In the genomic region with DNA sequence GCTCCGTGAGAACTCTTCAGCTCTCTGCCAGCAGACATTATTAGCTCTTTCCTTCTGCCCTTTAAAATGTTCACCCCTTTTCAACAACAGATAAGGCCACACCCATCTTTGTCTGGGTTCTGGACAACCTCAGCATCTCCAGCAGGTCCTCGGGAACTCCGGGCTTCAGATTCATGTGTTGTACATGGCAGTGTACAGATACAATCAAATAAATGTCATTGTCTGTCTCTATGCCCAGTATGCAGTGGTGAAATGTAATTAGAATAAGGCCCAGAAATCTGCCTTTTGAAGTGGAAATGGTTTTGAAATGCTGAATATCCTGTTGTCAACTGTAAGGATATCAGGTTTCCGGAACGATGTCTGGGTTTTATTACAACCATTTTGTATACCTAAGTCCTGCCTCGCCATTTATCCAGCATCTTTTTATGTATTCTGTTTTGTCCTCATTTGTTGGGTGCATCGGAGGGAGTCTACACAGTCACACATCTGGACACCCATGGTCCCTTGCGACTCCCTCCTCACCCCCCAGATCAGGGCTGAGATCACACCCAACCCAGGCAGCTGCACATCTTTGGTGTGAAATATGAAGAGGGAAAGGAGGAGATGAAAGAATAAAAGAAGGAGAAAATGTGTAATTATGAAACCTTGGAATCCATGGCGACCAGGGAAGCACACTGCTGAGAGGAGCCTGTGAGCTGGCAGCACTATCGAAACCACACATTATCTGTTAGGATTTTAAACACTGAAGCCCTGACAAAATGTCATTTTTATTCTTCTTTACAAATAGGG, we compare ENCODE assay signal across 12 mouse cellular contexts.
DNase-seq lines count a peak whose midpoint lies in the region; ATAC-seq lines count a peak whose summit lies in the region.
"Had no signal": no experiment of that assay in that cellular context is flagged by ENCODE, and none has a peak within 500 bp of the region (broad histone marks: within the 10 kb centered on the region; RNA-seq: fewer than 3 reads in every experiment).

No protein-coding gene starts in this region.

- no peak for ATAC-seq in embryonic facial prominence, embryonic 11.5 days (replicated peaks; ENCODE audit: insufficient number of reproducible peaks, low FRiP score, low TSS enrichment, low read depth)
- ATAC-seq in hindbrain, embryonic 16.5 days = peak; percentile 84
- no peak for ATAC-seq in neural tube, embryonic 14.5 days (ENCODE audit: low read depth)
- ATAC-seq in erythroblast, adult 5-6 weeks (replicated peaks; ENCODE audit: low FRiP score, poor library complexity, severe bottlenecking) = no peak
- no peak for ATAC-seq in kidney, embryonic 15.5 days (replicated peaks; ENCODE audit: low FRiP score)

- DNase-seq in embryonic facial prominence, embryonic 11.5 days (ENCODE audit: low spot score) = peak; percentile 68
- no peak for DNase-seq in forebrain, embryonic 10.5 days (ENCODE audit: extremely low spot score, low spot score)
- no peak for DNase-seq in spleen, postnatal 36 days (ENCODE audit: low spot score in 2 of 2)
- DNase-seq: gastrocnemius, postnatal 36 days; heart, postnatal 4 days; kidney, postnatal 25 days; lung, adult 18-20 months had no signal

- 0 out of 2 replicates have a peak overlapping the region, but pooled peaks have one; percentile 3 for H3K27ac ChIP-seq in embryonic facial prominence, embryonic 11.5 days (replicated peaks; ENCODE audit: low read depth, low read length)
- peak overlapping the region; percentile 48 for H3K27ac ChIP-seq in forebrain, embryonic 10.5 days
- peak overlapping the region; percentile 80 for H3K27ac ChIP-seq in hindbrain, embryonic 16.5 days (ENCODE audit: low read depth, low read length)
- H3K27ac ChIP-seq in neural tube, embryonic 14.5 days (ENCODE audit: low read depth, low read length) = peak overlapping the region; percentile 69
- H3K27ac ChIP-seq in kidney, embryonic 15.5 days = no peak overlapping the region
- H3K27ac ChIP-seq: limb, embryonic 10.5 days had no signal

- H3K9ac ChIP-seq in embryonic facial prominence, embryonic 11.5 days (replicated peaks; ENCODE audit: low read length) = no peak overlapping the region
- H3K9ac ChIP-seq in hindbrain, embryonic 16.5 days (ENCODE audit: low read depth, low read length) = no peak overlapping the region
- H3K9ac ChIP-seq in neural tube, embryonic 14.5 days (replicated peaks; ENCODE audit: low read depth, low read length) = no peak overlapping the region; the same call in 1 of the 2 replicates
- no peak overlapping the region for H3K9ac ChIP-seq in kidney, embryonic 15.5 days

- H3K36me3 ChIP-seq in embryonic facial prominence, embryonic 11.5 days (replicated peaks; ENCODE audit: control insufficient read depth, insufficient read depth, low read depth, low read length) = no peaks in the 10 kb centered on the region
- H3K36me3 ChIP-seq in forebrain, embryonic 10.5 days (replicated peaks) = no peaks in the 10 kb centered on the region
- H3K36me3 ChIP-seq in hindbrain, embryonic 16.5 days (ENCODE audit: control insufficient read depth, insufficient read depth, low read length) = no peaks in the 10 kb centered on the region
- H3K36me3 ChIP-seq in neural tube, embryonic 14.5 days (ENCODE audit: control insufficient read depth, insufficient read depth, low read length) = no peaks in the 10 kb centered on the region
- H3K36me3 ChIP-seq in kidney, embryonic 15.5 days = no peaks in the 10 kb centered on the region
- H3K36me3 ChIP-seq: limb, embryonic 10.5 days had no signal

- H3K4me1 ChIP-seq in embryonic facial prominence, embryonic 11.5 days (ENCODE audit: control insufficient read depth, insufficient read depth, low read length) = no peaks in the 10 kb centered on the region; the same call in 1 of the 2 replicates
- H3K4me1 ChIP-seq in forebrain, embryonic 10.5 days = peaks cover 21% of the 10 kb centered on the region
- peaks cover 17% of the 10 kb centered on the region for H3K4me1 ChIP-seq in hindbrain, embryonic 16.5 days (ENCODE audit: control insufficient read depth, insufficient read depth, low read depth, low read length)
- H3K4me1 ChIP-seq in neural tube, embryonic 14.5 days (ENCODE audit: control insufficient read depth, insufficient read depth, low read length) = peaks cover 15% of the 10 kb centered on the region
- H3K4me1 ChIP-seq in kidney, embryonic 15.5 days = no peaks in the 10 kb centered on the region

- H3K27me3 ChIP-seq in embryonic facial prominence, embryonic 11.5 days (ENCODE audit: control insufficient read depth, insufficient read depth, low read length) = no peaks in the 10 kb centered on the region
- H3K27me3 ChIP-seq in forebrain, embryonic 10.5 days (ENCODE audit: poor library complexity, severe bottlenecking) = no peaks in the 10 kb centered on the region
- H3K27me3 ChIP-seq in hindbrain, embryonic 16.5 days (replicated peaks; ENCODE audit: control insufficient read depth, insufficient read depth, low read length) = no peaks in the 10 kb centered on the region
- no peaks in the 10 kb centered on the region for H3K27me3 ChIP-seq in neural tube, embryonic 14.5 days (ENCODE audit: control insufficient read depth, insufficient read depth, low read length)
- H3K27me3 ChIP-seq in kidney, embryonic 15.5 days = no peaks in the 10 kb centered on the region

- WGBS in embryonic facial prominence, embryonic 11.5 days = 49% methylated on average over 10 of the region's 10 CpGs
- WGBS in forebrain, embryonic 10.5 days = 72% methylated on average over 10 of the region's 10 CpGs
- WGBS in hindbrain, embryonic 16.5 days = 35% methylated on average over 10 of the region's 10 CpGs
- WGBS in neural tube, embryonic 14.5 days = 48% methylated on average over 10 of the region's 10 CpGs
- 64% methylated on average over 10 of the region's 10 CpGs for WGBS in kidney, embryonic 15.5 days

- H3K9me3 ChIP-seq in embryonic facial prominence, embryonic 11.5 days (replicated peaks; ENCODE audit: control insufficient read depth, low read length) = no peaks in the 10 kb centered on the region
- H3K9me3 ChIP-seq in forebrain, embryonic 10.5 days = no peaks in the 10 kb centered on the region
- no peaks in the 10 kb centered on the region for H3K9me3 ChIP-seq in hindbrain, embryonic 16.5 days (ENCODE audit: control insufficient read depth, low read length)
- H3K9me3 ChIP-seq in neural tube, embryonic 14.5 days (ENCODE audit: control insufficient read depth, low read length) = no peaks in the 10 kb centered on the region
- H3K9me3 ChIP-seq in kidney, embryonic 15.5 days (replicated peaks) = no peaks in the 10 kb centered on the region
- H3K9me3 ChIP-seq: limb, embryonic 10.5 days had no signal

- no peak overlapping the region for H3K4me2 ChIP-seq in embryonic facial prominence, embryonic 11.5 days (ENCODE audit: low read depth, low read length)
- 0 out of 2 replicates have a peak overlapping the region, but pooled peaks have one; percentile 8 for H3K4me2 ChIP-seq in hindbrain, embryonic 16.5 days (ENCODE audit: low read length)
- H3K4me2 ChIP-seq in neural tube, embryonic 14.5 days (ENCODE audit: low read depth, low read length) = no peak overlapping the region
- H3K4me2 ChIP-seq in kidney, embryonic 15.5 days = no peak overlapping the region

- H3K4me3 ChIP-seq in embryonic facial prominence, embryonic 11.5 days (ENCODE audit: low read depth, low read length) = no peak overlapping the region
- no peak overlapping the region for H3K4me3 ChIP-seq in forebrain, embryonic 10.5 days
- no peak overlapping the region for H3K4me3 ChIP-seq in hindbrain, embryonic 16.5 days (ENCODE audit: low read length)
- H3K4me3 ChIP-seq in neural tube, embryonic 14.5 days (ENCODE audit: low read depth, low read length) = no peak overlapping the region
- no peak overlapping the region for H3K4me3 ChIP-seq in kidney, embryonic 15.5 days (replicated peaks)
- H3K4me3 ChIP-seq: limb, embryonic 10.5 days had no signal
